Mouse (Mus musculus): ENCODE data around the gene Hamp. TPM values are rescaled to one million over a fixed set of nuclear protein-coding genes. Genes with fewer than 3 reads are reported as not detected.

The Hamp gene
- not detected for total RNA-seq (2021)

GRCm38 (mm10) chr7:30943909-30944635 is at the start of gene Hamp:
Hamp (minus strand) TSS chr7:30944032.
- intact Hi-C loops (cut with DNase I), result no loop called here
- no peak for DNase-seq (ENCODE audit: extremely low spot score in 1 of 2, low spot score in 2 of 2)

- intact Hi-C loops (cut with DNase I), result no loop called here
Observed at GRCm38 (mm10) chr7:30992148-30992547, 48.3 kb upstream of the Hamp start.

GRCm38 (mm10) chr7:30988519-30989162 is 44.8 kb upstream of the Hamp start:
- DNase-seq (ENCODE audit: extremely low spot score in 1 of 2, low spot score in 2 of 2), result no peak
- intact Hi-C loops (cut with DNase I), result no loop called here

More at GRCm38 (mm10) chr7:30992148-30992547, 48.3 kb upstream of the Hamp start:
- no peak for DNase-seq (ENCODE audit: extremely low spot score in 1 of 2, low spot score in 2 of 2)

- intact Hi-C loops (cut with DNase I), result no loop called here
- no peak for DNase-seq (ENCODE audit: extremely low spot score in 1 of 2, low spot score in 2 of 2)
Observed at GRCm38 (mm10) chr7:30985357-30985756, 41.5 kb upstream of the Hamp start.

- intact Hi-C loops (cut with DNase I), result no loop called here
- no peak for DNase-seq (ENCODE audit: extremely low spot score in 1 of 2, low spot score in 2 of 2)
Observed at GRCm38 (mm10) chr7:30981703-30982102, 37.9 kb upstream of the Hamp start.

- intact Hi-C loops (cut with DNase I), result no loop called here
- DNase-seq (ENCODE audit: extremely low spot score in 1 of 2, low spot score in 2 of 2), result peak; percentile 68 to 91
Observed at GRCm38 (mm10) chr7:30973501-30974289, 29.9 kb upstream of the Hamp start, which contains the start of gene Fam187b. Fam187b (plus strand) TSS chr7:30973790.

GRCm38 (mm10) chr7:30973251-30973500 is 29.3 kb upstream of the Hamp start, which contains the start of gene Lsr:
Lsr (minus strand) TSS chr7:30973464.
- intact Hi-C loops (cut with DNase I), result no loop called here

GRCm38 (mm10) chr7:30972426-30973250 is 28.8 kb upstream of the Hamp start:
- intact Hi-C loops (cut with DNase I), result no loop called here
- DNase-seq (ENCODE audit: extremely low spot score in 1 of 2, low spot score in 2 of 2), result no peak

More at GRCm38 (mm10) chr7:30973251-30973500, 29.3 kb upstream of the Hamp start, which contains the start of gene Lsr:
- peak in 1 of 2 experiments; percentile 80 for DNase-seq (ENCODE audit: extremely low spot score in 1 of 2, low spot score in 2 of 2)

- DNase-seq (ENCODE audit: extremely low spot score in 1 of 2, low spot score in 2 of 2), result no peak
- intact Hi-C loops (cut with DNase I), result no loop called here
Observed at GRCm38 (mm10) chr7:30971901-30972300, 28.1 kb upstream of the Hamp start.

GRCm38 (mm10) chr7:30969174-30969573 is 25.3 kb upstream of the Hamp start:
- DNase-seq (ENCODE audit: extremely low spot score in 1 of 2, low spot score in 2 of 2), result peak in 1 of 2 experiments; percentile 86
- intact Hi-C loops (cut with DNase I), result no loop called here

- intact Hi-C loops (cut with DNase I), result no loop called here
Observed at GRCm38 (mm10) chr7:30968611-30969010, 24.8 kb upstream of the Hamp start.

GRCm38 (mm10) chr7:30966657-30967056 is 22.8 kb upstream of the Hamp start:
- no peak for DNase-seq (ENCODE audit: extremely low spot score in 1 of 2, low spot score in 2 of 2)
- intact Hi-C loops (cut with DNase I), result no loop called here

More at GRCm38 (mm10) chr7:30968611-30969010, 24.8 kb upstream of the Hamp start:
- DNase-seq (ENCODE audit: extremely low spot score in 1 of 2, low spot score in 2 of 2), result no peak

GRCm38 (mm10) chr7:30965677-30966076 is 21.8 kb upstream of the Hamp start:
- no peak for DNase-seq (ENCODE audit: extremely low spot score in 1 of 2, low spot score in 2 of 2)
- intact Hi-C loops (cut with DNase I), result no loop called here

GRCm38 (mm10) chr7:30964366-30964765 is 20.5 kb upstream of the Hamp start:
- intact Hi-C loops (cut with DNase I), result no loop called here
- no peak for DNase-seq (ENCODE audit: extremely low spot score in 1 of 2, low spot score in 2 of 2)

GRCm38 (mm10) chr7:30962862-30963261 is 19.0 kb upstream of the Hamp start:
- intact Hi-C loops (cut with DNase I), result no loop called here
- DNase-seq (ENCODE audit: extremely low spot score in 1 of 2, low spot score in 2 of 2), result no peak

GRCm38 (mm10) chr7:30959786-30960349 is 16.0 kb upstream of the Hamp start:
- intact Hi-C loops (cut with DNase I), result loop anchor here (5.0 kb wide), 1 partner anchor 92 kb away; the partner anchor contains the start of gene Fxyd7
- DNase-seq (ENCODE audit: extremely low spot score in 1 of 2, low spot score in 2 of 2), result no peak

- no peak for DNase-seq (ENCODE audit: extremely low spot score in 1 of 2, low spot score in 2 of 2)
- intact Hi-C loops (cut with DNase I), result loop anchor here (5.0 kb wide), 1 partner anchor 93 kb away; the partner anchor contains the start of gene Fxyd7
Observed at GRCm38 (mm10) chr7:30958866-30959487, 15.1 kb upstream of the Hamp start.

Data from left cerebral cortex, postnatal 10 days (tissue).